Mouse (Mus musculus) induced T-regulatory cell, adult 2 months (primary cell): ENCODE data around the gene Tut1.

ENCODE experiments used
- DNase-seq: peaks from one replicate; pipeline ENCODE4 v3.0.0-alpha.2; 2012; ENCODE audit warnings: low read depth

Tut1 gene

GRCm38 (mm10) chr19:8953135-8954039, at the start of gene Tut1:
TSS of gene Tut1 (plus strand) at chr19:8953847.
- DNase-seq, result peak; percentile 99

- no peak for DNase-seq
Measured at GRCm38 (mm10) chr19:8908531-8908930, 45.1 kb upstream of the Tut1 start.

GRCm38 (mm10) chr19:8911810-8912209, 41.8 kb upstream of the Tut1 start:
- DNase-seq, result no peak

- no peak for DNase-seq
Measured at GRCm38 (mm10) chr19:8914212-8914611, 39.4 kb upstream of the Tut1 start.

GRCm38 (mm10) chr19:8919000-8919399, 34.6 kb upstream of the Tut1 start:
- peak; percentile 83 for DNase-seq

GRCm38 (mm10) chr19:8919684-8920072, 34.0 kb upstream of the Tut1 start:
- no peak for DNase-seq

- peak; percentile 91 for DNase-seq
Measured at GRCm38 (mm10) chr19:8920073-8920736, 33.4 kb upstream of the Tut1 start, which contains the start of gene B3gat3. TSS of gene B3gat3 (plus strand) at chr19:8920374.

GRCm38 (mm10) chr19:8920836-8921291, 32.8 kb upstream of the Tut1 start:
- peak; percentile 85 for DNase-seq

- DNase-seq, result peak; percentile 53
Measured at GRCm38 (mm10) chr19:8921741-8922140, 31.9 kb upstream of the Tut1 start.

- peak; percentile 63 for DNase-seq
Measured at GRCm38 (mm10) chr19:8926766-8927165, 26.9 kb upstream of the Tut1 start.

- DNase-seq, result no peak
Measured at GRCm38 (mm10) chr19:8927891-8928525, 25.6 kb upstream of the Tut1 start.

GRCm38 (mm10) chr19:8928689-8929223, 24.9 kb upstream of the Tut1 start:
- no peak for DNase-seq

GRCm38 (mm10) chr19:8929224-8930088, 24.2 kb upstream of the Tut1 start, which contains the start of the genes Rom1 and Eml3:
TSS of gene Rom1 (minus strand) at chr19:8929356.
TSS of gene Eml3 (plus strand) at chr19:8929552.
- peak; percentile 93 for DNase-seq

GRCm38 (mm10) chr19:8930117-8930516, 23.5 kb upstream of the Tut1 start:
- DNase-seq, result no peak

- no peak for DNase-seq
Measured at GRCm38 (mm10) chr19:8930771-8931170, 22.9 kb upstream of the Tut1 start.

- DNase-seq, result no peak
Measured at GRCm38 (mm10) chr19:8936736-8937135, 16.9 kb upstream of the Tut1 start.

GRCm38 (mm10) chr19:8940526-8941133, 13.0 kb upstream of the Tut1 start:
- DNase-seq, result no peak

- no peak for DNase-seq
Measured at GRCm38 (mm10) chr19:8941136-8941514, 12.5 kb upstream of the Tut1 start.

GRCm38 (mm10) chr19:8941515-8942217, 12.0 kb upstream of the Tut1 start, which contains the start of gene Mta2:
TSS of gene Mta2 (plus strand) at chr19:8941875.
- peak; percentile 98 for DNase-seq
